ENCODE assay signal across 17 mouse cellular contexts in genomic region chr11:54187826-54188225, GRCm38 (mm10).
"Had no signal": no experiment of that assay in that cellular context is flagged by ENCODE, and none has a peak within 500 bp of the region (broad histone marks: within the 10 kb centered on the region; RNA-seq: fewer than 3 reads in every experiment).

No protein-coding gene starts in this region.

- ATAC-seq: hindbrain, postnatal 0 days; intestine, embryonic 16.5 days; liver, postnatal 0 days had no signal

- DNase-seq: gastrocnemius, adult 2 months; gastrocnemius, postnatal 10 days; gastrocnemius, postnatal 25 days; heart, adult 18-20 months; heart, postnatal 10 days; heart, postnatal 4 days; kidney, adult 11 months; kidney, adult 2 months; kidney, adult 9 months; kidney, postnatal 10 days; kidney, postnatal 25 days; kidney, postnatal 4 days; liver; liver, embryonic 13.5 days; liver, postnatal 0 days had no signal
